Mouse (Mus musculus) ZHBTc4 (cell line): Measurements from ENCODE around the gene Zfp593.

Experiments
- DNase-seq: peaks from one replicate; pipeline ENCODE4 v3.0.0-alpha.2; 2011; ENCODE audit warnings: low read depth, low spot score

Gene Zfp593

DNA sequence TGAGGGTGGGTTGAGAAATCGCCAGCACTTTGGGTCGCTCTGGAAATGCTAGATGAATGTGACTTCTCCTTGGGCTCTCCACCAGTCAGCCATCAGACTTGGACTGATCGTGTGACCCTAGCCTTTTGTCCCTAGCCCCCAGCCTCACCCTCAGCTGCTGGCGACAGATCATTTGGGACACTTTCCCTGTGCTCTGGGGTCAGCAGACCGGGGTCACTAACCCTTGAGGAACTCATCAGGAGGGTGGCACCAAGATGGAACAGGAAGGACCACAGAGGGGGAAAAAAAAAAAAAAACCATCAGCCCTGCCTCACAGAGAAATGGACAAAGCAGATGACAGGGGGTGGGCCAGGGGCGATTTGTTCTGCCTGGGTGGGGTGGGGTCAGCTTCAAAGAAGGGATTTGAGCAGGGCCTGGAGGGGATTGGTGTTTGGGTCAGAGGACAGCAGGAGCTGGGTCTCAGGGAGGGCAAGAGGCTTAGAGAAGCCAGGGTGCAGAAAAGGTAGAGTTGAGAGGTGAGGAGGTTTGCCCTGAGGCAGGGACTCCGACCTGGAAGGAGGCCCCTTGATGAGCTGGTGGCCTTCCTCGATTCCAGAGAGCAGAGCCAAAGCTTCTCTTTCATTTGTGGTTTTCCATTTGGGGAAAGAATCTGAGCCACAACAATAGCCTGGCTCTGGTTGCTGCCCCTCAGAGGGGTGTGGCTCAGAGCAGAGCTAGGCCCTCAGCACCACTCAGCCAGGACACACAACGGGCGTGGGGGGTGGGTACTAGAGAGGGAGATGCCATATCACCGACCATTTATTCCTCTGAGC lies 12.0 kb upstream of the Zfp593 start:
- DNase-seq, result no peak

DNA sequence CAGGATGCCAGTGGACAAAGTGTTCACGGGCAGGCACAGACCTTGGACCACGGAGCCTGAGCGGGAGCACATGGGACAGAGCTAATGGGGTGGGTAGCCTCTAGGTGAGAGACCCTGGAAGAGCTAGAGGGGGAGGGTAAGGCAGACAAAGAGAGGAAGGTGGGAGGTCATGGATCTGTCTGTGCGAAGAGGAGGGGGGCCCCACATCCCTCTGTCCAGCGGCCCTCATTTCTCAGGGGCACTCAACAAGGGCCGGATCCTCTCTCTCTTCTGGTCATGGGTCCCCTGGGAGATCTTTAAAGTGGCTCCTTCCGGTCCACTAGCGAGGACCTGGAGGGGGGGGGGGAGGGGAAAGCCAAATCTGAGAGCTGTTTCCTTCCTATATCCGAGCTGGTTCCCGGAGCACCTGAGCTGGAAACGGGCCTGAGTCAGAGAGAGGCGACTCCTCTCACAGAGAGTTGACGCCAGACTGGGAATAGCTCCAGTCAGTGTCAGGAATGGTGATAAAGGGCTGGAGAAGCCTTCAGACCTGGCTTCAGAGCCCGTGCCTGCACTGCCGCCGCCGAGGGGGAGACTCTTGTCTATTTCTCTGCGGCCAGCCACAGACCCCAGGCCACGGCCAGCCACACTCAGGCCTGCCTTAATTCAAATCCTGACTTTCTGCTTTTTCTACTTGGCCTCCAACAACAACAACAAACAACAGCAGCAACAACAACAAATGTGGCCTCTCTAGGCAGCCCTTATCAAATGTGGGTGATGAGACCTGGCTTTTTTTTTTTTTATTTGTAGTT lies 11.2 kb upstream of the Zfp593 start:
- no peak for DNase-seq

GRCm38 (mm10) chr4:134255854-134256253 lies 10.5 kb upstream of the Zfp593 start:
- DNase-seq, result no peak

- no peak for DNase-seq
Observed at GRCm38 (mm10) chr4:134254835-134255234, 9.4 kb upstream of the Zfp593 start.

GRCm38 (mm10) chr4:134253722-134254324 lies 8.4 kb upstream of the Zfp593 start, which contains the start of gene Grrp1:
Gene Grrp1 (minus strand): TSS chr4:134254106.
- no peak for DNase-seq

DNA sequence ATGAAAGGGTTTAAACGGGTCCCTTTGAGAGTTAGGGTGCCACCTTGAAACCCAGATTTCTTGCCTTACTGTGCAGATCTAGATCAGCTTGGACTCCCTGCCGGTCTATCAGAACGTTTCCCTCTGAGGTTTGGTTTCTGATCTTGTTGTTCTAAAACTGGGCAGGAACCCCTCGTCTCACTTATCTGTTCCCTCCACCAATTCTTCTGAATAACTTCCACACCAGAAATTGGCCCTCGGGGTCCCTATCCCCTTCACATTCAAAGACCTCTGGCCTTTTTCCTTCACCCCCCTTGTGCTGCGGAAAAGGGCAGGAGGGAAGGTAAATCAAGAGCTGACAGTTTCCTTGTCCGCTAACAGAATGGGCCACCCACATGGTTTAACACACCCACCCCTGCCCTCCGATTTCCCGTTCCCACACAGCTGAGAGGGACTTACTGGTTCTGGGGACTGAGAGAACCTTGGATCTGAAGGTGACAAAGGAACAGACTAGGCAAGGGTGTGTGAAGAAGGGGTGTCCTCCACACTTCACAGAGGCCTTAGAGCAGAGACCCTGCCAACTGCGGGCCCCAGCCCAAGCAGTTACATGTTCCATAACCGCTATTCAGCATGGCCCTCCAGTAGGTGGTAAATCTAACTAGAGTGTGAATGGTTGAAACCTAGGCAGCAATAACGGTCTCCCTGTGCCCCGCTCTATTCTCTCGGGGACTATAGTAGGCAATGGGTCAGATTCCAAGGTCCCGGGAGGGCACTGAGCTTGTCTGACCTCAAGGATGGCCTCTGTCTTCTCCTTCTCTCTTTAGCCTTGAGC lies 7.7 kb upstream of the Zfp593 start:
- DNase-seq, result no peak

DNA sequence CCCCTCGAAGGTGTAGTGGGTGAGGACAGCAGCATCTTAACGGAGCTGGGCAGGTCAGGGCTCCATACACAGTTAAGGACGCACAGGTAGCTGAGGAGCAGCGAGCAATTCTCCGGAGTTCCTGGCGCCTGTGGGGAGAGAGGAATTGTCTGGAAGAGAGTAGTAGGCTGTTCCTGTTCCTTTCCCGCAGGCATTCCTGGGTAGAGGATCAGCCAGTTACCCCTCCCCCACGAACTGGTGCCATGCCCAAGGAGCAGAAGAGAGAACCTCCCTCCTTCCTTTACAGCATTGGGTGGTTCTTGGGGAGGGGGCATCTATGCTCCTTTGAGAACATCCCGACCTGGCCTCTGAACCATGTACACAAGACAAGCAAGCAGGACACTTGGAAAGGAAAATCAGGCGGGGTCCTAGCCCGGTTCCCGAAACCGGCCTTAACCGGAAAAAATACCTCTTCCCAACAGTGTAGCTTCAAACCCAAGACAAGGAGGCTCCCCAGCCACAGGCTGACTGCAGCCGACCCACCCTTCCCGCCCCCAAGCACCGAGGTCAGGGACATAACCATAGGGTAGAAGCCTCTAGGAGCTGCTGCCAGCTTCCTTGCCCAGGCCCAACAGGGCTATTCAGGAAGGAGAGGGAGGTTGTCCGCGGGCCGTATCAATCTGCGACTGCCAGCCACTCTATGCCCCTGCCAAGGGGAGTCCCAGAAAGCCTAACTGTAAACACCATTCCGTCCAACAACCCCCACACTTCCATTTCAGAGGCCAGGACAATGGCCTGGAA lies 6.9 kb upstream of the Zfp593 start:
- DNase-seq, result peak; percentile 86

GRCm38 (mm10) chr4:134251241-134252130 lies 6.1 kb upstream of the Zfp593 start:
- peak; percentile 79 for DNase-seq

DNA sequence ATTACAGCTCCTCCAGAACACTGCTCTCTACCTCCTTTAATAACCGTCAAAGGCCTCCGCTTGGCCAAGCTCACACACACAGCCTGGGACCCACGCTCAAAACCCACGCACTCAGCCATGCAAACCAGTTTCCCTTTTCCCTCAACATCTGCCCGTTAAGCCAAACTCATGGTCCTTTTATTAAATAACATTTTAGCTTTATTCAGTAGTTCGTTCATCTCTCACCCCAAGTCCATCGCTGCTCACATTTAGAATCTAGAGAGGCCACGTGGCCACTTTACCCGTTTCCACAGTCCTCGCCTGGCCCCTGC lies 5.5 kb upstream of the Zfp593 start:
- no peak for DNase-seq

DNA sequence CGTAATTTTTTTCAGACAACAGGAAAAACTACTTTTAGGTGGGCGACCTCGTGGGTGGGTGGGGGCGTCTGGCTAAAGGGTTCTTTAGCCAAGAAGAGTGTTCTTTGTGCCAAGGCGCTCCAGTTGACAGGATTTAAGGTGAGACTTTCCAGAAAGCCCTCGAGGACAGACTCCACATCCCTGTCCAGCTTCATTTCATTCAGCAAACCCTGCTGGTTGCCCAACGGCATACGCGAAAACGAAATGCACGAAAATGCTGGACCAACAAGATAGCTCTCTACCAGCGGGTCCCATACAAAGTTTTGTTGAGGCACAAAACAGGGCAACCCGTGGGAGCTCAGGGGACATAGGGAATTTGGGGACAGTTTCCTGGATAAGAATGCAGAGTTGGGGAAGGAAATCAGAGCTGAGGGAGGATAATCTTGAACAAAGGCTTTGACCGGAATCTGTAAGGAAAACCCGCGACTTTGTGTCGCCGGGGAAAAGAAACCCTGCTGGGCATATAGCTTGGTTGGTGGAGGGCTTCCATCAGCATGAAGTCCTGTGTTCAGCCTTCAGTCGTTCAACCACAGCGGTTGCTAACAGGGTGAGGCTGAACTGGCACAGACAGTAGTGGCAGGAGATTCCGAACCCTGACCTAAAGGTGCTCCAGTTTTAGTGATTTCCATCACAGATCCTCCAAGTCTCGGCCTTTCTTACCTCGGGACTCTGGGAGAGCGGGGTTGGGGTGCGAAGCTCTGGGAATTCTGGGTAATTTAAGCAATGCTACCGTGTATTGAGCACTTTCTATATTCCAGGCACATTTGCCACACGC lies 4.9 kb upstream of the Zfp593 start:
- DNase-seq, result no peak

GRCm38 (mm10) chr4:134249651-134250050 lies 4.3 kb upstream of the Zfp593 start:
- peak; percentile 84 for DNase-seq

DNA sequence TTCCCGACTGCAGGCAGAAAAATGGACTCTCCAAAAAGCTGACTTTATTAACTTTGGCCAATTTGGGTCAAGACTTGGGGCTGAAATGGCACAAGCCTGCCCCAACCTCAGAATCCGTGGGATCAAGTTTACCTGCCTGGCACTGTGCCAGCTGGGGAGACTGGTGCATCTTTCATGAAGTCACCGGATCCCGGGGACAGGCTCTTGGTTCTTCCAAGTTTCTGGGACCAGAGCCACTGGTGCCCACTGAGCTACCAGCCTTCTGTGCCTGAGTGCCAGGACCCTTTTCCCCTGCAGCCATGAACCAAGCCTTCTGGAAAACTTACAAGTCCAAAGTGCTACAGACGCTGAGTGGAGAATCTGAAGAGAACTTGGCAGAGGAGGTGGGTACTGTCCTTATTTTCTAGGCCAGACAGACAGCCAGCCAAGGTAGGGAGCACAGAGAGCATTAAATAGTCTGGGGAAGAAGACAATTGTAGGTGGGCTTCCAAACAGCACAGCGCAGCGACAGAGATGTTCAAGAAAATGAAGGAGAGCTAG lies 1.4 kb upstream of the Zfp593 start, which contains the start of gene Gm30191:
Gene Gm30191, plus strand, starts transcription at position 217 of the 540 bp plus-strand sequence.
- no peak for DNase-seq

DNA sequence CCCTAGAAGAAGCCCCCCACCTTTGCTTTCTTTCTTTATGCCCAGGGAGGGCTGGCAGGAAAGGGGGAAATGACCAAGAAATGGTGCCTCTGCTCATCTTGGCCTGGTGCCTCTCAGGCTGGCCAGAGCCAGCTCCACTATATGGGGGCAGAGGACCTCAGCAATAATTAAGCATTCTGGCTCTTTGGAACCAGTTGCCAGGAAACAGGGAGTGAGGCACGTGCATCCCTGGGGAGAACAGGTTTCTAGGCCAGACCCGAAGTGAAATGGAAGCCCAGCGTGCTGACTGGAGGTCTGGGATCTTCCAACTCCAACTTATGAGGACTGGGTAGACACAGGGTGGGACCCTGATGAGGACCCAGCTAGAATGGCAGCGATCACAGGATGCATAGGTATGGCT lies 864 bp upstream of the Zfp593 start:
- no peak for DNase-seq

DNA sequence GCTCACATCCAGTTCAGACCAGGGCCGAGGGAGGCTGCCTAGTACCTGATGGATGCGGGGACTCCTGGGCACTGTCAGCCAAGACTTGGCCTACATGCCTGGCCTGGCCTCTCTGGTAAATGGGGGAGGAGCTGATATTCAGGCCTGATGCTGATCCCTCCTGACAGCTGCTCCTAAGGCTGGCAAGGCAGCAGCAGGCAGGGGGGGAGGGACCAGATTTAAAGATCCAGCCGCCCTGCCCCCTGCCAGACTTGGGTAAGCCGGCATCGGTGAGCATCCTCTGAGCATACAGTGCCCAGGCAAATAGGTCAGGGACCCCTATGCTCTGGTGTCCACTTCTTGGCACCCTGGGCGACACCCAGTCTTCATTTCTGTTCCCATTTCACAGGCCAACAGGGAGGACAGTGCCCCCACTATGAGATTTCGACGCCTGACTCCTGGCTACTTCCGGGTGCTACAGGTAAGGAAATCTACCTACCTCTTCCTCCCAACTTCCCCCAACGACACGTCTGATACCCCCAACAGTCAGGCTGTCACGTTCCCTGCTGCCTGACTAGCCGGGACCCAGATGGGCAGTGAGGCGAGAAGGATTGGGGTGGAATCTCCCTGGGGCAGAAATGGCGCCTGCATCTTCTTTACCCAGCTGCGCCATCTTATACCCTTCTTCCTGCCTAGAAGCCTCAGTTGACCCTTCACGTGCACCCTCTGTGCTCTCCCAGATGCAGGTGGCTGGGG lies 1.7 kb downstream of the Zfp593 start, which contains the start of gene E130218I03Rik:
Gene E130218I03Rik, plus strand, starts transcription at position 147 of the 735 bp plus-strand sequence.
- DNase-seq, result no peak

DNA sequence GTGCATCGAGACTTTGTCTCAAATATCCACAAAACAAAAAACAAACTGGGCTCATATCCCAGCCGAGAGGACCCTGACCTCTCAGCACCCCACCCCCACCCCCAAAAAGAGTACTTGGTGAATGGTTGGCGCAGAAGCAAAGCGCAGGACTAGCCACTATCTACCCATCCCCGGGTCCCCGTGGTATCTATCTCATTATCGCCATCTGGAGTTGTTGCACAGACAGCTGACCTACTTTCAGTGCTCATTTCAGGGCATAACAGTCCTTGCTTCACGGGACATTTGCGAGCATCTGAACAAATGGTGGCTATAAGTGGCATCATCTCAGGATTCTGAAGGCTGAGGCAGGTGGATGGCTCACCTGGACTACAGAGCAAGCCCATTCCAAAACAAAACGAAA lies 6.7 kb downstream of the Zfp593 start:
- DNase-seq, result no peak

DNA sequence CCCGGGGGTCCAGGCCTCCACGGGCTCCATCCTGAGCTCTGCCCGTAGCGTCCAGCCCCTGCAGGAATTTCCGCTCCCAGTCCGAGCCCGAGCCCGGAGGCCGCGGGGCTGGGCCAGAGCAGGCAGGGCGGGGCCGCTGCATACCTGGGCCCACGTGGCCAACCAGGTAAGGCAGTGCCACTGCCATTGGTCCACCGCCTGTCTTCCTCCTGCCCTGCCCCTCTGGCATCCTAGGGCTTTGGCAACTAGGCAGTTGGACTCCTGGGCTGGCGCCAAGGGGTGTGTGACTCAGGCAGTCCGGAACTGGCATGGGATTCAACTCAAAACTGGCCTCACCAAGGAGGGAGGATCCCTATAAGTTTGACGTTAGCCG lies 7.1 kb downstream of the Zfp593 start, which contains the start of gene Cnksr1:
Gene Cnksr1, minus strand, starts transcription at position 121 of the 373 bp plus-strand sequence.
- DNase-seq, result no peak

- DNase-seq, result no peak
Observed at GRCm38 (mm10) chr4:134237582-134238278, 7.7 kb downstream of the Zfp593 start.
